Mouse (Mus musculus) midbrain, embryonic 13.5 days (tissue): ENCODE measurements around the gene Ints7. TPM values are rescaled to one million over a fixed set of nuclear protein-coding genes. Genes with fewer than 3 reads are reported as not detected.

Experiments
- ATAC-seq: fragments of 200-750 bp; cut with Nextera tagmentation; 2 replicates; pipeline ENCODE4 v1.8.0; 2017; ENCODE audit warnings: mild to moderate bottlenecking, moderate TSS enrichment, moderate library complexity
- H3K27ac ChIP-seq: fragments of 300-500 bp; sonication (generic); 2 replicates; pipeline ENCODE4 v1.5.1; 2015; ENCODE audit warnings: inconsistent platforms, mild to moderate bottlenecking, moderate library complexity
- H3K27me3 ChIP-seq: fragments of 300-500 bp; sonication (generic); 2 replicates; pipeline ENCODE4 v1.6.1; 2015; ENCODE audit warnings: mild to moderate bottlenecking, inconsistent platforms
- H3K36me3 ChIP-seq: fragments of 300-500 bp; sonication (generic); 2 replicates; pipeline ENCODE4 v1.6.1; 2015; ENCODE audit warnings: mild to moderate bottlenecking, inconsistent platforms
- H3K4me1 ChIP-seq: fragments of 300-500 bp; sonication (generic); replicated peaks from 2 replicates; pipeline ENCODE4 v1.6.1; 2015; ENCODE audit warnings: inconsistent platforms
- H3K4me2 ChIP-seq: fragments of 300-500 bp; sonication (generic); replicated peaks from 2 replicates; pipeline ENCODE4 v1.6.1; 2015; ENCODE audit warnings: moderate library complexity, mild to moderate bottlenecking, inconsistent platforms
- H3K4me3 ChIP-seq: fragments of 300-500 bp; sonication (generic); replicated peaks from 2 replicates; pipeline ENCODE4 v1.5.1; 2015; ENCODE audit warnings: mild to moderate bottlenecking, inconsistent platforms
- H3K9ac ChIP-seq: fragments of 300-500 bp; sonication (generic); replicated peaks from 2 replicates; pipeline ENCODE4 v1.6.1; 2015; ENCODE audit warnings: mild to moderate bottlenecking, inconsistent platforms
- H3K9me3 ChIP-seq: fragments of 300-500 bp; sonication (generic); 2 replicates; pipeline ENCODE4 v1.6.1; 2016; ENCODE audit warnings: mild to moderate bottlenecking, inconsistent platforms
- WGBS: fragments of 180-500 bp; shearing (Covaris S2); methylation state at CpG from one replicate; pipeline ENCODE4 v1.1.7; 2015; 5-methylcytosine and 5-hydroxymethylcytosine counted together
- polyA plus RNA-seq: library from polyadenylated mRNA; unstranded; fragments of >200 nt; fragmentation: Nextera tagmentation; extraction: Ambion mirVana; gene quantifications from 2 replicates; pipeline ENCODE4 v1.2.1, GENCODE M21; 2015

Gene Ints7
- polyA plus RNA-seq, 1 experiment from 2014 or later: 47.2 TPM

- no peak for ATAC-seq
- H3K9ac ChIP-seq: no peak overlapping the region
- H3K4me1 ChIP-seq: peaks cover 11% of the 10 kb centered on the region
- H3K4me3 ChIP-seq: no peak overlapping the region
- 91% methylated on average over 2 of the region's 2 CpGs for WGBS
- no peaks in the 10 kb centered on the region for H3K36me3 ChIP-seq
- H3K9me3 ChIP-seq: no peaks in the 10 kb centered on the region
- peaks cover 7% of the 10 kb centered on the region; the same call in 1 of the 2 replicates for H3K27me3 ChIP-seq
- H3K4me2 ChIP-seq: no peak overlapping the region
- no peak overlapping the region for H3K27ac ChIP-seq
These were observed 64.7 kb downstream of the Ints7 start for GRCm38 (mm10) chr1:191640146-191640545.

- 69% methylated on average over 3 of the region's 3 CpGs for WGBS
- no peaks in the 10 kb centered on the region for H3K9me3 ChIP-seq
- no peaks in the 10 kb centered on the region for H3K36me3 ChIP-seq
- no peak overlapping the region for H3K4me2 ChIP-seq
- H3K9ac ChIP-seq: no peak overlapping the region
- H3K4me1 ChIP-seq: peaks cover 15% of the 10 kb centered on the region
- H3K27me3 ChIP-seq: peaks cover 7% of the 10 kb centered on the region; the same call in 1 of the 2 replicates
- ATAC-seq: no peak
- no peak overlapping the region for H3K27ac ChIP-seq
- H3K4me3 ChIP-seq: no peak overlapping the region
These were observed 65.4 kb downstream of the Ints7 start for GRCm38 (mm10) chr1:191640848-191641247.

- H3K27ac ChIP-seq: no peak overlapping the region
- no peaks in the 10 kb centered on the region for H3K36me3 ChIP-seq
- WGBS: 10% methylated on average over 2 of the region's 2 CpGs
- no peak for ATAC-seq
- H3K4me2 ChIP-seq: no peak overlapping the region
- no peak overlapping the region for H3K9ac ChIP-seq
- H3K4me3 ChIP-seq: no peak overlapping the region
- peaks cover 19% of the 10 kb centered on the region for H3K4me1 ChIP-seq
- H3K27me3 ChIP-seq: peaks cover 7% of the 10 kb centered on the region; the same call in 1 of the 2 replicates
- H3K9me3 ChIP-seq: no peaks in the 10 kb centered on the region
These were observed 66.0 kb downstream of the Ints7 start for GRCm38 (mm10) chr1:191641438-191641837.

GRCm38 (mm10) chr1:191642903-191643302 is 67.5 kb downstream of the Ints7 start:
- H3K36me3 ChIP-seq: no peaks in the 10 kb centered on the region
- WGBS: 52% methylated on average over 4 of the region's 4 CpGs
- ATAC-seq: no peak

GRCm38 (mm10) chr1:191645921-191646320 is 70.5 kb downstream of the Ints7 start:
- Histone ChIP-seq H3K4me1 (peaks cover 19% of the 10 kb centered on the region), H3K36me3 (no peaks in the 10 kb centered on the region), H3K9me3 (no peaks in the 10 kb centered on the region), H3K27ac (no peak overlapping the region), H3K9ac (no peak overlapping the region), H3K27me3 (peaks cover 4% of the 10 kb centered on the region; the same call in 1 of the 2 replicates), H3K4me2 (no peak overlapping the region), H3K4me3 (no peak overlapping the region)
- no peak for ATAC-seq
- WGBS: 48% methylated on average over 8 of the region's 8 CpGs

More at GRCm38 (mm10) chr1:191642903-191643302, 67.5 kb downstream of the Ints7 start:
- Histone ChIP-seq H3K4me2 (no peak overlapping the region), H3K27me3 (peaks cover 7% of the 10 kb centered on the region; the same call in 1 of the 2 replicates), H3K4me1 (peaks cover 19% of the 10 kb centered on the region), H3K9me3 (no peaks in the 10 kb centered on the region), H3K4me3 (no peak overlapping the region), H3K27ac (no peak overlapping the region), H3K9ac (no peak overlapping the region)

- Histone ChIP-seq H3K4me2 (no peak overlapping the region), H3K27me3 (peaks cover 4% of the 10 kb centered on the region; the same call in 1 of the 2 replicates), H3K36me3 (no peaks in the 10 kb centered on the region), H3K9me3 (no peaks in the 10 kb centered on the region), H3K27ac (no peak overlapping the region), H3K4me3 (no peak overlapping the region), H3K4me1 (peaks cover 15% of the 10 kb centered on the region), H3K9ac (no peak overlapping the region)
- WGBS: 93% methylated on average over 3 of the region's 3 CpGs
- no peak for ATAC-seq
These were observed 72.2 kb downstream of the Ints7 start for GRCm38 (mm10) chr1:191647590-191647989.

- H3K36me3 ChIP-seq: no peaks in the 10 kb centered on the region
- H3K27ac ChIP-seq: no peak overlapping the region
- no peaks in the 10 kb centered on the region for H3K27me3 ChIP-seq
- H3K4me1 ChIP-seq: no peaks in the 10 kb centered on the region
- no peak overlapping the region for H3K9ac ChIP-seq
- H3K4me3 ChIP-seq: no peak overlapping the region
- 83% methylated on average over 3 of the region's 3 CpGs for WGBS
- no peak overlapping the region for H3K4me2 ChIP-seq
- H3K9me3 ChIP-seq: no peaks in the 10 kb centered on the region
- no peak for ATAC-seq
These were observed 84.0 kb downstream of the Ints7 start for GRCm38 (mm10) chr1:191659441-191659840.

GRCm38 (mm10) chr1:191661019-191661796 is 85.8 kb downstream of the Ints7 start:
- Histone ChIP-seq H3K36me3 (no peaks in the 10 kb centered on the region), H3K27me3 (no peaks in the 10 kb centered on the region), H3K9me3 (no peaks in the 10 kb centered on the region), H3K9ac (no peak overlapping the region), H3K4me3 (no peak overlapping the region), H3K4me2 (no peak overlapping the region), H3K4me1 (no peaks in the 10 kb centered on the region), H3K27ac (no peak overlapping the region)
- 81% methylated on average over 8 of the region's 8 CpGs for WGBS
- no peak for ATAC-seq

- no peak for ATAC-seq
- Histone ChIP-seq H3K27ac (no peak overlapping the region), H3K9ac (no peak overlapping the region), H3K4me2 (no peak overlapping the region), H3K4me1 (no peaks in the 10 kb centered on the region), H3K4me3 (no peak overlapping the region), H3K9me3 (no peaks in the 10 kb centered on the region), H3K27me3 (no peaks in the 10 kb centered on the region), H3K36me3 (no peaks in the 10 kb centered on the region)
- 83% methylated on average over 9 of the region's 9 CpGs for WGBS
These were observed 86.9 kb downstream of the Ints7 start for GRCm38 (mm10) chr1:191662178-191662898.

- no peaks in the 10 kb centered on the region for H3K36me3 ChIP-seq
- no peak overlapping the region for H3K4me3 ChIP-seq
- H3K9me3 ChIP-seq: no peaks in the 10 kb centered on the region
- H3K27ac ChIP-seq: no peak overlapping the region
- no peak overlapping the region for H3K4me2 ChIP-seq
- H3K9ac ChIP-seq: no peak overlapping the region
- H3K27me3 ChIP-seq: no peaks in the 10 kb centered on the region
- H3K4me1 ChIP-seq: no peaks in the 10 kb centered on the region
- WGBS: 83% methylated on average over 8 of the region's 8 CpGs
- ATAC-seq: no peak
These were observed 87.6 kb downstream of the Ints7 start for GRCm38 (mm10) chr1:191662899-191663500.

- Histone ChIP-seq H3K4me3 (no peak overlapping the region), H3K4me1 (no peaks in the 10 kb centered on the region), H3K4me2 (no peak overlapping the region), H3K9me3 (no peaks in the 10 kb centered on the region), H3K27ac (no peak overlapping the region), H3K9ac (no peak overlapping the region), H3K27me3 (no peaks in the 10 kb centered on the region), H3K36me3 (no peaks in the 10 kb centered on the region)
- 95% methylated on average over 6 of the region's 6 CpGs for WGBS
- no peak for ATAC-seq
These were observed 88.2 kb downstream of the Ints7 start for GRCm38 (mm10) chr1:191663603-191664002.

GRCm38 (mm10) chr1:191666351-191666750 is 90.9 kb downstream of the Ints7 start:
- Histone ChIP-seq H3K9me3 (no peaks in the 10 kb centered on the region), H3K27me3 (no peaks in the 10 kb centered on the region), H3K4me3 (no peak overlapping the region), H3K9ac (no peak overlapping the region), H3K27ac (no peak overlapping the region), H3K4me1 (no peaks in the 10 kb centered on the region), H3K4me2 (no peak overlapping the region), H3K36me3 (no peaks in the 10 kb centered on the region)
- ATAC-seq: no peak
- WGBS: 82% methylated on average over 11 of the region's 11 CpGs
